Mouse (Mus musculus): ENCODE measurements around the gene Dlg2. TPM values are rescaled to one million over a fixed set of nuclear protein-coding genes. Genes with fewer than 3 reads are reported as not detected.
A peak's percentile ranks its signal among the peaks of the same experiment; 100 is the strongest.

Dlg2 gene
- total and polyA plus RNA-seq, 2 experiments from 2014 or later = 26.3 to 169 TPM

DNA sequence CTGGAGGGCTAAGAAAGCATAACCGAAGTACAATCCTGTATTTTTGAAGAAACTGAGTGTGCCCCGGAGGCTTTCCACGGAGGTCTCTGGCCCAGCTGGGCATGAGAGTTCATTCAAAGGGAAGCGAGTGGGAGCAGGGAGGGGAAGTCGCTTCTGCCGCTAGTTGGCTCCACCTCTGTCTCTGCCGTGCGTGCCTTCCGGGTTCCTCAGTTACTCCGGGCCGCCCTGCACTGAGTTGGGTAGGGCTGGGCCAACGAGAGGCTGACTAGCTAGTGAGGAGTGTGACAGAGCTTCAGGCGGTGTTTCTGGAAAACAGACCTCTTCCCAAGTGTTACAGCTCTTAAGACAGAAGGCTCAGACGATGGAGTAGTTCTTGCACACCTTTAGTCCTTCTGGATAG is 15.5 kb upstream of the Dlg2 start:
- no peak for DNase-seq
- H3K36me3 ChIP-seq (ENCODE audit: insufficient read depth) = no peaks in the 10 kb centered on the region
- H3K9ac ChIP-seq = no peak overlapping the region
- no peaks in the 10 kb centered on the region for H3K27me3 ChIP-seq (ENCODE audit: insufficient read depth, low read length)
- H3K27ac ChIP-seq (ENCODE audit: low read depth, low read length) = no peak overlapping the region
- no peaks in the 10 kb centered on the region for H3K4me1 ChIP-seq (ENCODE audit: insufficient read depth)
- H3K4me3 ChIP-seq (ENCODE audit: low read depth, low read length) = no peak overlapping the region
- no peak overlapping the region for H3K4me2 ChIP-seq (ENCODE audit: low read depth)
- H3K9me3 ChIP-seq (ENCODE audit: low read length) = no peaks in the 10 kb centered on the region
- 23% methylated on average over 14 of the region's 14 CpGs for WGBS
- ATAC-seq = no peak
- TF ChIP-seq CTCF (IDR thresholded peaks at IDR 0.05; ENCODE audit: low read depth) = peak; percentile 35; the same call in 1 of the 2 replicates

DNA sequence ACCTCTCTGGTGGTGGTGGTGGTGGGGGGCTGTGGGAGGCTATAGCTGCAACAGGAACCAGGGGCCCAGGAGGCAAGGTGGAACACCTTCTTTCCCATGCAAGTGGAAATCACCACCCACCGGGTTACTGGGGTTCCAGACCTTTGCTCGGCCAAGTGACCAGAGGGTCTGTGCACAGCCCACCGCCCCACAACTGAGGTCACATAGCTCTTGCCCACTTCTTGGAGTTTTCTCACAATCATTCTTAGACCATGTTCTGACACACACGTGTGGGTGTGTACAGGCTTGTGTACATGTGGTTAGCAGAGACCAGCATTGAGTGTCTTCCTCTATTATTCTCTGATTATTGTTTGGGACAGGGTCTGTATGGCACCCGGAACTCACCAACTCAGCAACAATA is 15.0 kb upstream of the Dlg2 start:
- Histone ChIP-seq H3K27ac (ENCODE audit: low read depth, low read length) (no peak overlapping the region), H3K27me3 (ENCODE audit: insufficient read depth, low read length) (no peaks in the 10 kb centered on the region), H3K36me3 (ENCODE audit: insufficient read depth) (no peaks in the 10 kb centered on the region), H3K9ac (no peak overlapping the region), H3K4me2 (ENCODE audit: low read depth) (no peak overlapping the region), H3K9me3 (ENCODE audit: low read length) (no peaks in the 10 kb centered on the region), H3K4me1 (ENCODE audit: insufficient read depth) (no peaks in the 10 kb centered on the region), H3K4me3 (ENCODE audit: low read depth, low read length) (no peak overlapping the region)
- ATAC-seq = no peak
- no peak for TF ChIP-seq CTCF (IDR thresholded peaks at IDR 0.05; ENCODE audit: low read depth)
- no peak for DNase-seq
- WGBS = 96% methylated on average over 5 of the region's 5 CpGs

DNA sequence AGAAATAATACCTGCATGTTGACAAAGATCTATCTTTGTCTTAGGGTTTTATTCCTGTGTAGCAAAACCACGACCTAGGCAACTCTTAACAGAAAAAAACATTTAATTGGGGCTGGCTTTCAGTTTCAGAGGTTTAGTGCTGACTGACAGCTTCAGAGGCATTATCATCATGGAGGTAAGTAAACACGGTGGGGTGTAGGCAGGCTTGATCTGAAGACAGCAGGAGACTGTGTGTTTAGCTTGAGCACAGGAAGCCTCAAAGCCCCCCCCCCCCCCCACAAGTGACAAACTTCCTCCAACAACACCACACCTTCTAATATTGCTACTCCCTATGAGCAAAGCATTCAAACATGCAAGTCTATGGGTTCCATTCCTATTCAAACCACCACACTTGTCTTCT is 3.0 kb upstream of the Dlg2 start:
- Histone ChIP-seq H3K4me3 (ENCODE audit: low read depth, low read length) (no peak overlapping the region), H3K9ac (no peak overlapping the region), H3K36me3 (ENCODE audit: insufficient read depth) (peaks cover 8% of the 10 kb centered on the region), H3K4me2 (ENCODE audit: low read depth) (no peak overlapping the region), H3K27ac (ENCODE audit: low read depth, low read length) (no peak overlapping the region), H3K27me3 (ENCODE audit: insufficient read depth, low read length) (no peaks in the 10 kb centered on the region), H3K9me3 (ENCODE audit: low read length) (no peaks in the 10 kb centered on the region), H3K4me1 (ENCODE audit: insufficient read depth) (peaks cover 7% of the 10 kb centered on the region; the same call in 1 of the 2 replicates)
- WGBS = 67% methylated on average over 2 of the region's 2 CpGs
- ATAC-seq = no peak
- DNase-seq = no peak
- TF ChIP-seq CTCF (IDR thresholded peaks at IDR 0.05; ENCODE audit: low read depth) = no peak

DNA sequence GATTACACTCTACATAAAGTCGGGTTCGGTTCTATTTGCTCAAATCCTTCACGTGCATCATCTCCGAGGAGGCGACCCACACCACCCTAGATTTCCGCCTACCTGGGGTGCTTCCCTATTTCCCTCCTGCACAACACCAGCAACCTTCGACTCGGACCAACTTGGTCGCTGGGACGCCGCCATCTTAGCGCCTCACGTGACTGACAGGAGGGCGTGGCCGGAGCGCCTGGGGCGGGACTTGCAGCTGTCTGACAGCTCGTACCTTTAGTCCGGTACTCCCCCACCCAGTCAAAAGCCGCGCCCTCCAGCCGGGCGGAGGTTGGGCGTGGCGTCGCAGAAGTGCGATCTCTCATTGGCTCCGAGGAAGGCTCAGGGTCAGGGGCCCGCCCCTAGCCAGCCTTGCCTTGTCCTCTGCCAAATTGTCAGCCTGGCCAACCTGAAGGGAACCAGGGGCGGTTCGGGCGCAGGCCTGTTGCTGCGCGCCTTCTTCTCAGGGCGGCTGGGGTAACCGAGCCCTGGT is 619 bp upstream of the Dlg2 start, which contains the start of gene Tmem126b:
TSS of gene Tmem126b (minus strand) at position 209 of the 520 bp plus-strand sequence.
- peak within 1 kb of the TSS; percentile 88 for H3K4me2 ChIP-seq (ENCODE audit: low read depth)
- no peak for TF ChIP-seq CTCF (IDR thresholded peaks at IDR 0.05; ENCODE audit: low read depth)
- H3K9ac ChIP-seq = peak within 1 kb of the TSS; percentile 90
- no peaks in the 10 kb centered on the region for H3K36me3 ChIP-seq (ENCODE audit: insufficient read depth)
- peak within 1 kb of the TSS; percentile 92 for H3K27ac ChIP-seq (ENCODE audit: low read depth, low read length)
- ATAC-seq (peak; percentile 98), DNase-seq (peak; percentile 94)
- under 1% methylated on average over 36 of the region's 36 CpGs for WGBS
- peak within 1 kb of the TSS; percentile 70 for H3K4me3 ChIP-seq (ENCODE audit: low read depth, low read length)
- no peaks in the 10 kb centered on the region for H3K9me3 ChIP-seq (ENCODE audit: low read length)
- H3K27me3 ChIP-seq (ENCODE audit: insufficient read depth, low read length) = no peaks in the 10 kb centered on the region
- peaks cover 7% of the 10 kb centered on the region; the same call in 1 of the 2 replicates for H3K4me1 ChIP-seq (ENCODE audit: insufficient read depth)

DNA sequence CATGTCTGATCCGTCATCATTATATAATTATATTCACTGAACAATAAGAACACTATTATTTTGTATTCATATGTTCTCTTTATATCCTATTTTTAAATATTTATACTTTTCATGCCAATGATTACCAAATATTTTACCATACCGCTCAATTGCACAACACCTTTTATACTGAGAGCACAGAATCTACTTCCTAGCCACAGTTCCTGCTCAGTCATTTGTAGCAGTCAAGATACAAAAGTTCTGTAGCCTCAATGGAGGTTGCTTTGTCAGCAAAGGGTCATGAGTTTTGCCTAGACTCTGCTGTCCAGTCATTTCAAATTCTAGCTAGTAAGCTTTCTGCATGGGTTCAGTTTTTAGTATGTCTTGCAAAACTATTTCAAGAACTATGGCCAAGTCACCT is 6.1 kb downstream of the Dlg2 start:
- Histone ChIP-seq H3K27me3 (ENCODE audit: insufficient read depth, low read length) (no peaks in the 10 kb centered on the region), H3K4me3 (ENCODE audit: low read depth, low read length) (no peak overlapping the region), H3K9me3 (ENCODE audit: low read length) (no peaks in the 10 kb centered on the region), H3K4me1 (ENCODE audit: insufficient read depth) (no peaks in the 10 kb centered on the region), H3K36me3 (ENCODE audit: insufficient read depth) (no peaks in the 10 kb centered on the region), H3K4me2 (ENCODE audit: low read depth) (no peak overlapping the region), H3K27ac (ENCODE audit: low read depth, low read length) (no peak overlapping the region), H3K9ac (no peak overlapping the region)
- ATAC-seq = no peak
- TF ChIP-seq CTCF (IDR thresholded peaks at IDR 0.05; ENCODE audit: low read depth) = no peak
- WGBS = 91% methylated on average over 2 of the region's 2 CpGs
- no peak for DNase-seq

DNA sequence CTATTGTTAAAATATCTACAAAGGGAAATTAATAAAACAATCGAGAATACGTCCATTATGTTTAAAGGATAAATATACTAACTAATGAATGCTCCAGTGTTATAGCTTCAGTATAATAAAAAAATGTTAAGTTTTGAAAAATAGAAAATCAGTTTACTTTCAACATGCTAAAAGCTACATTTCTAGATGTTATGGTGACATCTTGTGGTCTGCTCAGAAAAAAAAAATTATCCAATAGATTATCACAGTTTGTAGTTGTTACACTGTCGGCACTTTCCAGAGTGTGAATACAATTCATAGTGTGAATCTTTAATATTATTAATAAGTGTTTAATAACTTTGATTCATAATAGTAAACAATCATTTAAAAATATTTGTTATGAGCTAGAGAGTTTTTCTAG is 31.7 kb downstream of the Dlg2 start:
- no peak overlapping the region for H3K27ac ChIP-seq (ENCODE audit: low read depth, low read length)
- peak; percentile 49 for TF ChIP-seq CTCF (IDR thresholded peaks at IDR 0.05; ENCODE audit: low read depth)
- WGBS = 69% methylated on average over 3 of the region's 3 CpGs
- H3K4me1 ChIP-seq (ENCODE audit: insufficient read depth) = no peaks in the 10 kb centered on the region
- no peaks in the 10 kb centered on the region for H3K36me3 ChIP-seq (ENCODE audit: insufficient read depth)
- H3K9me3 ChIP-seq (ENCODE audit: low read length) = no peaks in the 10 kb centered on the region
- no peak overlapping the region for H3K4me3 ChIP-seq (ENCODE audit: low read depth, low read length)
- DNase-seq = peak; percentile 33
- no peaks in the 10 kb centered on the region for H3K27me3 ChIP-seq (ENCODE audit: insufficient read depth, low read length)
- no peak overlapping the region for H3K4me2 ChIP-seq (ENCODE audit: low read depth)
- H3K9ac ChIP-seq = no peak overlapping the region
- ATAC-seq = no peak

DNA sequence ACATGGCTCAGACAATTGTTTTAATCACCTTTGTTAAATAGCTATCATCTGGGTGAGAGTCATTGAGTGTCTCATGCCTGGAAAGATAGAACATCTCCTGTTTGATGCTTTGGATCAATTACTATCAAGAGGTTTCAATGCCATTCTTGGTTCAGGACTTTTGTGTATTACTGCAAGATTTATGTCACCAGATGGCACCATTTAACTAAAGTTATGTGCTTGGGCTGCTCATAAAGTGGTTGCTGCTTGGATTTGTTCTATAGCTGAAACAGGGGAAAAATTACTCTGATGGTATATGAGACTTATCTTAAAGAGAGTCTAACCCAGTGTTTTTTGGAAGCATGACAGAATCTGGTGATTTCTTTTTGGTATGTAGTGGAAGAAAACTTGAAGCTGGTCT is 35.8 kb downstream of the Dlg2 start:
- ATAC-seq = peak; percentile 74

More for the DNA sequence above, 35.8 kb downstream of the Dlg2 start:
- peak; percentile 80 for DNase-seq
- Histone ChIP-seq H3K9me3 (ENCODE audit: low read length) (no peaks in the 10 kb centered on the region), H3K27ac (ENCODE audit: low read depth, low read length) (no peak overlapping the region), H3K36me3 (ENCODE audit: insufficient read depth) (no peaks in the 10 kb centered on the region), H3K27me3 (ENCODE audit: insufficient read depth, low read length) (no peaks in the 10 kb centered on the region), H3K4me2 (ENCODE audit: low read depth) (no peak overlapping the region), H3K9ac (no peak overlapping the region), H3K4me1 (ENCODE audit: insufficient read depth) (no peaks in the 10 kb centered on the region), H3K4me3 (ENCODE audit: low read depth, low read length) (no peak overlapping the region)
- TF ChIP-seq CTCF (IDR thresholded peaks at IDR 0.05; ENCODE audit: low read depth) = peak; percentile 78
